Mouse (Mus musculus): ENCODE results near the gene Utrn. TPM values are rescaled to one million over a fixed set of nuclear protein-coding genes. Genes with fewer than 3 reads are reported as not detected.

The Utrn gene
- polyA plus RNA-seq, 1 experiment, result 14.9 TPM

DNA sequence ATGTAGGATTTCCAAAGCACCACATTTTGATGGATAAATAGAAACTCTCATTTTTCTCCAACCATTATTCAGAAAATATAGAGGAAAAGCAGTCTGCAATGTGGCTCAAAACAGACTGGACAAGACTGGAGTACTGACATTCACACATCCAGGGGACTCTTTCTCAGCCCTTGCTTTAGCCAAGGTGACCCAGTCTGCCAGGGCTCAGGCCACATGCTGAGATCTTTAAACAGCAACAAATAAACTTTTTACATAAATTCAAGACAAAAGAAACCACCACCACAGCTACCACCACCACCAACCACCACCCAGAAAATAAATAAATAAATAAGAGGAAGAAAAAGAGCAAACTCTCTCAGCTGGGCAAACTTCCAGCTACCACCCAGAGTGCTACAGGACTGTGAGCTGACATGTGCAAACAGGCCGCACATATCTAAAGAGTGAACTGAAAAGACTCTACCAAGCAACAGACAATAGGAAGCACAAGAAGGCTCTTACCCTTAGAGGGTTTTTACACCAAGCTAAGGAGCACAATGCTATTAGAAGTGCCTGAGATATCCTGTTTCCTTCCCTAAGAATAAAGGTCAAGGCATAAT, 319.1 kb downstream of the Utrn start:
- WGBS, result 35% methylated on average over 1 of the region's 1 CpGs
- Histone ChIP-seq H3K27ac (ENCODE audit: insufficient read depth, low read length) (no peak overlapping the region), H3K4me3 (ENCODE audit: extremely low read depth, insufficient read depth, insufficient read length) (no peak overlapping the region), H3K36me3 (ENCODE audit: control insufficient read depth, insufficient read depth, low read length) (no peaks in the 10 kb centered on the region), H3K4me1 (ENCODE audit: control insufficient read depth, insufficient read depth, insufficient read length) (no peaks in the 10 kb centered on the region; the same call in 1 of the 2 replicates), H3K27me3 (ENCODE audit: control insufficient read depth, insufficient read depth, low read length) (no peaks in the 10 kb centered on the region)
- no peak for TF ChIP-seq POLR2A (IDR thresholded peaks at IDR 0.05; ENCODE audit: low read depth, low read length)
- no peak for TF ChIP-seq CTCF (IDR thresholded peaks at IDR 0.05; ENCODE audit: extremely low read depth, insufficient read depth, insufficient read length, insufficient replicate concordance)
- no peak for DNase-seq (ENCODE audit: low read depth in 1 of 2, low spot score in 2 of 2)

DNA sequence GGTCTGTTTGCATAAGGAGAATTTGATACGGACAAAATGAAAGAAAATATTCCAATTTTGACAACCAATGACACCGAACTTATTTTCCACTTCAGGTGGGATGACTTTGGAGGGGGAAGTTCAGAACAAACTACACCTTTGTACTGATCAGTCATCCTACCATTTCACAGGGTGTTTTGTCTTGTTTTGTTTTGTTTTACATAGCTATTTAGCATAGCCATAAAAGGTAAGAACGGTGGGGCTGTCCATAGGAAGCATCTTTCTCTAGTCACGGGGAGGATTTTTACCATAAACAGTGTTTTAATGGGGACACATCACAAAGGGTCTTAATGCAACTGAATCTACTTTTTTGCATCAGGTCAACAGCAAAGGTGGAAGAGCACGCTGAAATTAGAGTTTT, 319.9 kb downstream of the Utrn start:
- TF ChIP-seq CTCF (IDR thresholded peaks at IDR 0.05; ENCODE audit: extremely low read depth, insufficient read depth, insufficient read length, insufficient replicate concordance), result no peak
- TF ChIP-seq POLR2A (IDR thresholded peaks at IDR 0.05; ENCODE audit: low read depth, low read length), result no peak
- H3K36me3 ChIP-seq (ENCODE audit: control insufficient read depth, insufficient read depth, low read length), result no peaks in the 10 kb centered on the region
- 55% methylated on average over 5 of the region's 5 CpGs for WGBS
- no peak for DNase-seq (ENCODE audit: low read depth in 1 of 2, low spot score in 2 of 2)
- H3K4me3 ChIP-seq (ENCODE audit: extremely low read depth, insufficient read depth, insufficient read length), result no peak overlapping the region
- H3K27me3 ChIP-seq (ENCODE audit: control insufficient read depth, insufficient read depth, low read length), result no peaks in the 10 kb centered on the region
- H3K27ac ChIP-seq (ENCODE audit: insufficient read depth, low read length), result no peak overlapping the region
- H3K4me1 ChIP-seq (ENCODE audit: control insufficient read depth, insufficient read depth, insufficient read length), result no peaks in the 10 kb centered on the region; the same call in 1 of the 2 replicates

DNA sequence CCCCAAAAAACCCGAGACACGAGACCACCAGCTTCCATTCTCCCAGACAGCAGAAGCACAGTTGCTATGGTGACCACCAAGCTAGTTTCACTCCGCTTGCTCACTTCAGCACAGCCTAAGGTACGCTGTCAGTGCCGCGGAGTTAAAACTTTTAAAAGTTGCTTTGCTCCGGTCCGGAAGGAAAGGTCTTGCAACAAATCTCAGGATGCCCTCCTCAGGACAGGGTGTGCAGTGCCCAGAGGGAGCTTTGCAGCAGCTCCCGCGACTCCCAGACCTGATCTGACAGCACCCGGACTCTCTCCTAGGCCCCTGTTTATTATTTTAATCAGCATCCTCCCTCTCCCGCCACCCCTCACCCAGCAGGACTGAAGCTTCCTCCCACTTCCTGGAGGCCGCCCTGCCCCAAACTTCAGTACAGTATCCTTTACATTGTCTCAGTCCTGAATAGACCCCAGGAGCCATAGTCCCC, 320.5 kb downstream of the Utrn start:
- no peak for TF ChIP-seq POLR2A (IDR thresholded peaks at IDR 0.05; ENCODE audit: low read depth, low read length)
- TF ChIP-seq CTCF (IDR thresholded peaks at IDR 0.05; ENCODE audit: extremely low read depth, insufficient read depth, insufficient read length, insufficient replicate concordance), result no peak
- Histone ChIP-seq H3K4me1 (ENCODE audit: control insufficient read depth, insufficient read depth, insufficient read length) (no peaks in the 10 kb centered on the region; the same call in 1 of the 2 replicates), H3K27me3 (ENCODE audit: control insufficient read depth, insufficient read depth, low read length) (no peaks in the 10 kb centered on the region), H3K27ac (ENCODE audit: insufficient read depth, low read length) (no peak overlapping the region), H3K36me3 (ENCODE audit: control insufficient read depth, insufficient read depth, low read length) (no peaks in the 10 kb centered on the region), H3K4me3 (ENCODE audit: extremely low read depth, insufficient read depth, insufficient read length) (no peak overlapping the region; the same call in 1 of the 2 replicates)
- WGBS, result 5% methylated on average over 13 of the region's 13 CpGs
- no peak for DNase-seq (ENCODE audit: low read depth in 1 of 2, low spot score in 2 of 2)

DNA sequence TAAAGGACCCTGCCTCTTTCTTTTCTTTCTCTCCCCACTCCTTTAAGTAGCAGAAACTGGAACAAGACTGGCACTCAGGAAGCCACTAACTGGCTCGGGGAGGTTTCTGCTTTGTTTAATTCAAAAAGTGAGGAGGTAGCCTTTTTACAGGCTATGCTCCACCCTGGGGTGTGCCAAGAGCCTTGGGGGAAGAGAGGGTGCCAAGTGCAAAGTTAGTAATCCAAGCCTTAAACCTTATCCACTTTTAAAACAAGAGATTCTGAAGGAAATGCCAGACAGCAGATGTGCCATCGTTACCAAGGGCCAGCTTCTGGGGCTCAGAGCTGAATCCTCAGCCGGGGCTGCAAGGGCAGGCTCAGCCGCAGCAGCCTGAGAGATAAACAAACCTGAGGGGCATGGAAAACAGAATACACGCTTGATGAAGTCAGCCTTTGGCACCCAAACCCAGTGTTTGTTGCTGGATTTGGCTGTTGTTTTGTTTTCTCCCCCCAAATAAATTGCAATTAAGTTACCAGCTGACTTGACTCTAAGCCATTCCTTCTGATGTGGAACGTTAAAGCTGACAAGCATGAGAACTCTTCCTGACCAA, 322.0 kb downstream of the Utrn start:
- TF ChIP-seq POLR2A (IDR thresholded peaks at IDR 0.05; ENCODE audit: low read depth, low read length) (no peak), CTCF (IDR thresholded peaks at IDR 0.05; ENCODE audit: extremely low read depth, insufficient read depth, insufficient read length, insufficient replicate concordance) (no peak)
- DNase-seq (ENCODE audit: low read depth in 1 of 2, low spot score in 2 of 2), result no peak
- Histone ChIP-seq H3K27me3 (ENCODE audit: control insufficient read depth, insufficient read depth, low read length) (no peaks in the 10 kb centered on the region), H3K4me1 (ENCODE audit: control insufficient read depth, insufficient read depth, insufficient read length) (no peaks in the 10 kb centered on the region; the same call in 1 of the 2 replicates), H3K36me3 (ENCODE audit: control insufficient read depth, insufficient read depth, low read length) (no peaks in the 10 kb centered on the region), H3K4me3 (ENCODE audit: extremely low read depth, insufficient read depth, insufficient read length) (no peak overlapping the region), H3K27ac (ENCODE audit: insufficient read depth, low read length) (no peak overlapping the region)
- 47% methylated on average over 6 of the region's 6 CpGs for WGBS

DNA sequence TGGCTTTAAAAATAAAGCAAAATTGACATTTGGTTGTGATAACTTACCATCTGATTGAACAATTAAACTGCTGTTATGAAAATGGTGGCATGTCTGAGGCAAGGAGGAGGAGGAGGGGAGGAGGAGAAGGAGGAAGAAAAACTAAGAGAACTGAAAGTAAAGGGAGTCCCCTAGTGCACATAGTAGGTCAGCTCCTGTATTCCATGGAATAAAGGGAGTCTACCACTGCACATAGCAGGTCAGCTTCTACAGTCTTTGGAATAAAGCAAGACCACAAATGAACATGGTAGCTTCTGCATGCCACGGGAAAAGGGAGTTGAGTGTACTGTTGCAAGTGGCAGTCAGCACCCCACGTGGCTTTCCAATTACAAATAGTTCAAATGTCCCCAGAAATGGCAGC, 323.7 kb downstream of the Utrn start:
- Histone ChIP-seq H3K36me3 (ENCODE audit: control insufficient read depth, insufficient read depth, low read length) (no peaks in the 10 kb centered on the region), H3K4me1 (ENCODE audit: control insufficient read depth, insufficient read depth, insufficient read length) (no peaks in the 10 kb centered on the region; the same call in 1 of the 2 replicates), H3K27me3 (ENCODE audit: control insufficient read depth, insufficient read depth, low read length) (no peaks in the 10 kb centered on the region), H3K4me3 (ENCODE audit: extremely low read depth, insufficient read depth, insufficient read length) (no peak overlapping the region), H3K27ac (ENCODE audit: insufficient read depth, low read length) (no peak overlapping the region)
- WGBS, result 49% methylated on average over 2 of the region's 2 CpGs
- no peak for DNase-seq (ENCODE audit: low read depth in 1 of 2, low spot score in 2 of 2)
- TF ChIP-seq CTCF (IDR thresholded peaks at IDR 0.05; ENCODE audit: extremely low read depth, insufficient read depth, insufficient read length, insufficient replicate concordance), result no peak
- no peak for TF ChIP-seq POLR2A (IDR thresholded peaks at IDR 0.05; ENCODE audit: low read depth, low read length)

DNA sequence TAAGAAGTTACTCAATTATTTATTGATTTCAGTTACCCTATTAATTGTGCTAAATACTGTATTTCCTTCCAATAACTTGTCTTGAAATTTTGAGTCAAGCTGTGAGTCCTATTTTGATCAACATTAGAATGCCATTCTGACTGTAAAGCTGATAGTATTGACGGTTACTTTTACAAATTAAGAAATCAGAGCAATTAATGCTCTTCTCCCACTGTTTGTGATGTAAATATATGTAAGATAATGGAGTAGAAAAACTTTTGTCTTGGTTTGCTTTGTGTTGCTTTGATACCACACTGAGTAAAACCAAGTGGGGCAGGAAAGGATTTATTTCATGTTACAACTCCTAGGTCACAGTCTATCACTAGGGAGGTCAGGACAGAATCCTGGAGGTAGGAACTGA, 327.4 kb downstream of the Utrn start:
- WGBS, result 98% methylated on average over 1 of the region's 1 CpGs
- Histone ChIP-seq H3K27ac (ENCODE audit: insufficient read depth, low read length) (no peak overlapping the region), H3K27me3 (ENCODE audit: control insufficient read depth, insufficient read depth, low read length) (no peaks in the 10 kb centered on the region), H3K4me1 (ENCODE audit: control insufficient read depth, insufficient read depth, insufficient read length) (no peaks in the 10 kb centered on the region), H3K36me3 (ENCODE audit: control insufficient read depth, insufficient read depth, low read length) (no peaks in the 10 kb centered on the region), H3K4me3 (ENCODE audit: extremely low read depth, insufficient read depth, insufficient read length) (no peak overlapping the region)
- DNase-seq (ENCODE audit: low read depth in 1 of 2, low spot score in 2 of 2), result no peak
- TF ChIP-seq CTCF (IDR thresholded peaks at IDR 0.05; ENCODE audit: extremely low read depth, insufficient read depth, insufficient read length, insufficient replicate concordance) (no peak), POLR2A (IDR thresholded peaks at IDR 0.05; ENCODE audit: low read depth, low read length) (no peak)

DNA sequence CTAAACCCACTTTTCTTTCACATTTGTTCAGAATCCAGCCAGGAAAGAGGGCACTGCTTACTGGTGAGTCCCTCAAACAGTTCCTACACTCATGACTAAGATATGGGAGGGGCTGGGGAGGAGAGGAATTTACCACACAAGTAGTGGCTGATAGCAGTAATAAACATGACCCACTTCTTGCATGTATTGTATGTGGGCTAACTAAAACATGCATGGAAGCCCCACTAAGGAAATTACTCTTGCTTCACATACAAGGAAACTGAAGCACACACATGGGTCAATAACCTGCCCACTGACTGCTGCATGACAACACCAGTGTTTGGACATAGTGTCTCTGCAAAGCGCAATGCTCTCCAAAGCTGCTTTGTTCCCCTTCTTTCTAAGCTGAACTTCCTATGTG, 333.9 kb downstream of the Utrn start:
- Histone ChIP-seq H3K36me3 (ENCODE audit: control insufficient read depth, insufficient read depth, low read length) (peaks cover 1% of the 10 kb centered on the region; the same call in 1 of the 2 replicates), H3K4me3 (ENCODE audit: extremely low read depth, insufficient read depth, insufficient read length) (no peak overlapping the region), H3K27me3 (ENCODE audit: control insufficient read depth, insufficient read depth, low read length) (no peaks in the 10 kb centered on the region), H3K27ac (ENCODE audit: insufficient read depth, low read length) (no peak overlapping the region), H3K4me1 (ENCODE audit: control insufficient read depth, insufficient read depth, insufficient read length) (no peaks in the 10 kb centered on the region)
- 96% methylated on average over 1 of the region's 1 CpGs for WGBS
- TF ChIP-seq CTCF (IDR thresholded peaks at IDR 0.05; ENCODE audit: extremely low read depth, insufficient read depth, insufficient read length, insufficient replicate concordance), result no peak
- TF ChIP-seq POLR2A (IDR thresholded peaks at IDR 0.05; ENCODE audit: low read depth, low read length), result no peak
- no peak for DNase-seq (ENCODE audit: low read depth in 1 of 2, low spot score in 2 of 2)

Measured in spleen, adult 2 months (tissue).